Mouse (Mus musculus) stomach, postnatal 0 days (tissue): ENCODE data around the gene Akr1b10. TPM values are rescaled to one million over a fixed set of nuclear protein-coding genes. Genes with fewer than 3 reads are reported as not detected.
"Not testable (repeated sequence)": the region's sequence is repeated elsewhere in the genome, so short reads cannot be mapped to it uniquely, and the experiment has no call there.

Experiments used
- ATAC-seq: fragments of 200-750 bp; cut with Nextera tagmentation; 2 replicates; pipeline ENCODE4 v1.8.0; 2017; ENCODE audit not compliant: low FRiP score, low TSS enrichment
- DNase-seq: peaks from one replicate; pipeline ENCODE4 v3.0.0-alpha.2; 2016; ENCODE audit warnings: low spot score
- H3K27ac ChIP-seq: fragments of 300-500 bp; sonication (generic); replicated peaks from 2 replicates; pipeline ENCODE4 v1.5.1; 2014; ENCODE audit warnings: mild to moderate bottlenecking, control low read depth
- H3K27me3 ChIP-seq: fragments of 300-500 bp; sonication (generic); 2 replicates; pipeline ENCODE4 v1.6.1; 2014; ENCODE audit warnings: low read length; ENCODE audit not compliant: control insufficient read depth, insufficient read depth
- H3K36me3 ChIP-seq: fragments of 300-500 bp; sonication (generic); 2 replicates; pipeline ENCODE4 v1.6.1; 2014; ENCODE audit warnings: low read length, mixed read lengths; ENCODE audit not compliant: control insufficient read depth, insufficient read depth
- H3K4me1 ChIP-seq: fragments of 300-500 bp; sonication (generic); replicated peaks from 2 replicates; pipeline ENCODE4 v1.6.1; 2014; ENCODE audit warnings: antibody characterized with exemption; ENCODE audit not compliant: control insufficient read depth, insufficient read depth
- H3K4me2 ChIP-seq: fragments of 300-500 bp; sonication (generic); replicated peaks from 2 replicates; pipeline ENCODE4 v1.6.1; 2014; ENCODE audit warnings: low read depth, mild to moderate bottlenecking, control low read depth, moderate library complexity
- H3K4me3 ChIP-seq: fragments of 300-500 bp; sonication (generic); 2 replicates; pipeline ENCODE4 v1.5.1; 2014; ENCODE audit warnings: low read depth, low read length, control low read depth
- H3K9ac ChIP-seq: fragments of 300-500 bp; sonication (generic); 2 replicates; pipeline ENCODE4 v1.6.1; 2014; ENCODE audit warnings: mild to moderate bottlenecking, low read length, control low read depth, mixed read lengths
- H3K9me3 ChIP-seq: fragments of 300-500 bp; sonication (generic); 2 replicates; pipeline ENCODE4 v1.6.1; 2016; ENCODE audit warnings: low read length; ENCODE audit not compliant: control insufficient read depth
- CTCF ChIP-seq: IDR thresholded peaks from 2 replicates; pipeline ENCODE4 v1.5.1; 2016; ENCODE audit warnings: antibody characterized with exemption, low read depth, mild to moderate bottlenecking, moderate library complexity
- EP300 ChIP-seq: optimal IDR thresholded peaks from 2 replicates; pipeline ENCODE3; 2016; ENCODE audit warnings: antibody characterized with exemption
- WGBS: fragments of 180-500 bp; shearing (Covaris S2); extraction: QIAGEN DNeasy Blood & Tissue Kit; methylation state at CpG from one replicate; pipeline ENCODE4 v1.1.7; 2014; 5-methylcytosine and 5-hydroxymethylcytosine counted together
- polyA plus RNA-seq: library from polyadenylated mRNA; unstranded; fragments of >200 nt; fragmentation: Nextera tagmentation; extraction: Ambion mirVana; gene quantifications from 2 replicates; pipeline ENCODE4 v1.2.1, GENCODE M21; 2015

Gene Akr1b10
- polyA plus RNA-seq, 1 experiment from 2014 or later: 18.3 TPM

- H3K27ac ChIP-seq: no peak overlapping the region
- ATAC-seq: no peak
- no peak for DNase-seq
- TF ChIP-seq CTCF (peak; percentile 31), EP300 (no peak)
- H3K36me3 ChIP-seq: no peaks in the 10 kb centered on the region
- H3K4me3 ChIP-seq: no peak overlapping the region
- no peaks in the 10 kb centered on the region for H3K27me3 ChIP-seq
- H3K4me2 ChIP-seq: no peak overlapping the region
- 84% methylated on average over 12 of the region's 12 CpGs for WGBS
- no peak overlapping the region for H3K9ac ChIP-seq
- H3K4me1 ChIP-seq: no peaks in the 10 kb centered on the region
- H3K9me3 ChIP-seq: no peaks in the 10 kb centered on the region
These were observed 19.5 kb upstream of the Akr1b10 start for GRCm38 (mm10) chr6:34364217-34365136.

GRCm38 (mm10) chr6:34367998-34368397 is 16.0 kb upstream of the Akr1b10 start:
- Histone ChIP-seq H3K4me2 (no peak overlapping the region), H3K36me3 (no peaks in the 10 kb centered on the region), H3K4me3 (no peak overlapping the region), H3K4me1 (no peaks in the 10 kb centered on the region), H3K27ac (no peak overlapping the region), H3K9ac (no peak overlapping the region), H3K9me3 (no peaks in the 10 kb centered on the region), H3K27me3 (no peaks in the 10 kb centered on the region)
- WGBS: 78% methylated on average over 9 of the region's 9 CpGs
- ATAC-seq: no peak
- no peak for DNase-seq
- no peak for TF ChIP-seq EP300
- no peak for TF ChIP-seq CTCF

GRCm38 (mm10) chr6:34370081-34370480 is 13.9 kb upstream of the Akr1b10 start:
- 78% methylated on average over 8 of the region's 8 CpGs for WGBS
- no peak overlapping the region for H3K9ac ChIP-seq
- TF ChIP-seq EP300 (no peak), CTCF (no peak)
- no peak overlapping the region for H3K4me3 ChIP-seq
- ATAC-seq: no peak
- H3K36me3 ChIP-seq: no peaks in the 10 kb centered on the region
- no peak for DNase-seq
- H3K9me3 ChIP-seq: no peaks in the 10 kb centered on the region
- H3K27ac ChIP-seq: no peak overlapping the region
- H3K4me2 ChIP-seq: no peak overlapping the region
- no peaks in the 10 kb centered on the region for H3K4me1 ChIP-seq
- H3K27me3 ChIP-seq: no peaks in the 10 kb centered on the region

GRCm38 (mm10) chr6:34371700-34372351 is 12.2 kb upstream of the Akr1b10 start:
- ATAC-seq: peak; percentile 56
- no peaks in the 10 kb centered on the region for H3K9me3 ChIP-seq
- WGBS: 17% methylated on average over 18 of the region's 18 CpGs
- peak overlapping the region; percentile 12; the same call in 1 of the 2 replicates for H3K4me2 ChIP-seq
- no peaks in the 10 kb centered on the region for H3K4me1 ChIP-seq
- DNase-seq: peak; percentile 75
- no peak overlapping the region for H3K4me3 ChIP-seq
- no peak overlapping the region for H3K27ac ChIP-seq
- no peak overlapping the region for H3K9ac ChIP-seq
- H3K36me3 ChIP-seq: no peaks in the 10 kb centered on the region
- no peaks in the 10 kb centered on the region for H3K27me3 ChIP-seq
- TF ChIP-seq EP300 (no peak), CTCF (peak; percentile 87)

GRCm38 (mm10) chr6:34373841-34374240 is 10.2 kb upstream of the Akr1b10 start:
- TF ChIP-seq EP300: no peak
- no peak for TF ChIP-seq CTCF

GRCm38 (mm10) chr6:34375888-34376287 is 8.1 kb upstream of the Akr1b10 start:
- DNase-seq, H3K4me2 ChIP-seq, H3K4me3 ChIP-seq, ATAC-seq, H3K27me3 ChIP-seq, H3K9ac ChIP-seq, H3K4me1 ChIP-seq, H3K36me3 ChIP-seq, H3K27ac ChIP-seq, H3K9me3 ChIP-seq: not testable (repeated sequence)
- 79% methylated on average over 5 of the region's 5 CpGs for WGBS

More at GRCm38 (mm10) chr6:34373841-34374240, 10.2 kb upstream of the Akr1b10 start:
- WGBS: 76% methylated on average over 7 of the region's 7 CpGs
- ATAC-seq (no peak), DNase-seq (no peak)
- no peaks in the 10 kb centered on the region for H3K9me3 ChIP-seq
- no peaks in the 10 kb centered on the region for H3K36me3 ChIP-seq
- no peak overlapping the region for H3K9ac ChIP-seq
- no peak overlapping the region for H3K4me3 ChIP-seq
- no peak overlapping the region for H3K27ac ChIP-seq
- no peaks in the 10 kb centered on the region for H3K27me3 ChIP-seq
- H3K4me2 ChIP-seq: no peak overlapping the region
- no peaks in the 10 kb centered on the region for H3K4me1 ChIP-seq
